Mouse (Mus musculus): ENCODE results near the gene Car9.
A peak's percentile ranks its signal among the peaks of the same experiment; 100 is the strongest.

Car9 gene

GRCm38 (mm10) chr4:43493186-43493845 is 13.4 kb upstream of the Car9 start:
- peak; percentile 67 for DNase-seq (ENCODE audit: extremely low read depth, low read depth)

- no peak for DNase-seq (ENCODE audit: extremely low read depth, low read depth)
Observed at GRCm38 (mm10) chr4:43493846-43494240, 12.9 kb upstream of the Car9 start.

GRCm38 (mm10) chr4:43496587-43496986 is 10.2 kb upstream of the Car9 start:
- no peak for DNase-seq (ENCODE audit: extremely low read depth, low read depth)

GRCm38 (mm10) chr4:43497405-43497804 is 9.4 kb upstream of the Car9 start:
- no peak for DNase-seq (ENCODE audit: extremely low read depth, low read depth)

GRCm38 (mm10) chr4:43497946-43498345 is 8.8 kb upstream of the Car9 start:
- DNase-seq (ENCODE audit: extremely low read depth, low read depth) = no peak

- DNase-seq (ENCODE audit: extremely low read depth, low read depth) = no peak
Observed at GRCm38 (mm10) chr4:43498983-43499382, 7.8 kb upstream of the Car9 start.

GRCm38 (mm10) chr4:43499407-43500333 is 7.1 kb upstream of the Car9 start, which contains the start of gene Arhgef39:
Gene Arhgef39 (minus strand): TSS chr4:43499695.
- no peak for DNase-seq (ENCODE audit: extremely low read depth, low read depth)

- DNase-seq (ENCODE audit: extremely low read depth, low read depth) = no peak
Observed at GRCm38 (mm10) chr4:43503041-43503440, 3.7 kb upstream of the Car9 start.

GRCm38 (mm10) chr4:43503506-43503905 is 3.3 kb upstream of the Car9 start:
- DNase-seq (ENCODE audit: extremely low read depth, low read depth) = no peak

- peak; percentile 64 for DNase-seq (ENCODE audit: extremely low read depth, low read depth)
Observed at GRCm38 (mm10) chr4:43504269-43504668, 2.5 kb upstream of the Car9 start.

GRCm38 (mm10) chr4:43506074-43506473 is 692 bp upstream of the Car9 start:
- DNase-seq (ENCODE audit: extremely low read depth, low read depth) = no peak

- no peak for DNase-seq (ENCODE audit: extremely low read depth, low read depth)
Observed at GRCm38 (mm10) chr4:43507938-43508665, 1.3 kb downstream of the Car9 start.

GRCm38 (mm10) chr4:43508666-43508997 is 1.9 kb downstream of the Car9 start:
- peak; percentile 66 for DNase-seq (ENCODE audit: extremely low read depth, low read depth)

GRCm38 (mm10) chr4:43509109-43509508 is 2.3 kb downstream of the Car9 start:
- DNase-seq (ENCODE audit: extremely low read depth, low read depth) = no peak

GRCm38 (mm10) chr4:43511675-43512454 is 5.1 kb downstream of the Car9 start:
- no peak for DNase-seq (ENCODE audit: extremely low read depth, low read depth)

- DNase-seq (ENCODE audit: extremely low read depth, low read depth) = no peak
Observed at GRCm38 (mm10) chr4:43512653-43513052, 5.9 kb downstream of the Car9 start.

GRCm38 (mm10) chr4:43513300-43513699 is 6.5 kb downstream of the Car9 start:
- no peak for DNase-seq (ENCODE audit: extremely low read depth, low read depth)

GRCm38 (mm10) chr4:43513791-43514190 is 7.0 kb downstream of the Car9 start:
- no peak for DNase-seq (ENCODE audit: extremely low read depth, low read depth)

GRCm38 (mm10) chr4:43515764-43516708 is 9.3 kb downstream of the Car9 start:
- no peak for DNase-seq (ENCODE audit: extremely low read depth, low read depth)

- DNase-seq (ENCODE audit: extremely low read depth, low read depth) = no peak
Observed at GRCm38 (mm10) chr4:43519551-43519950, 12.8 kb downstream of the Car9 start.

Data from MEL-GATA-1-ER (cell line).